Mouse (Mus musculus) gonadal fat pad, adult 2 months (tissue): ENCODE results near the gene Psmg4. TPM values are rescaled to one million over a fixed set of nuclear protein-coding genes. Genes with fewer than 3 reads are reported as not detected.

Experiments
- DNase-seq: peaks from one replicate; pipeline ENCODE4 v3.0.0-alpha.2; 2012; ENCODE audit warnings: low read depth
- polyA plus RNA-seq: library from polyadenylated mRNA; depleted of rRNA; stranded (reverse); fragments of >200 nt; gene quantifications from 2 replicates; pipeline ENCODE4 v1.2.3, GENCODE M21; 2012; rRNA removed

Gene Psmg4
- polyA plus RNA-seq: 85.1 and 95.6 TPM in 2 replicates

DNA sequence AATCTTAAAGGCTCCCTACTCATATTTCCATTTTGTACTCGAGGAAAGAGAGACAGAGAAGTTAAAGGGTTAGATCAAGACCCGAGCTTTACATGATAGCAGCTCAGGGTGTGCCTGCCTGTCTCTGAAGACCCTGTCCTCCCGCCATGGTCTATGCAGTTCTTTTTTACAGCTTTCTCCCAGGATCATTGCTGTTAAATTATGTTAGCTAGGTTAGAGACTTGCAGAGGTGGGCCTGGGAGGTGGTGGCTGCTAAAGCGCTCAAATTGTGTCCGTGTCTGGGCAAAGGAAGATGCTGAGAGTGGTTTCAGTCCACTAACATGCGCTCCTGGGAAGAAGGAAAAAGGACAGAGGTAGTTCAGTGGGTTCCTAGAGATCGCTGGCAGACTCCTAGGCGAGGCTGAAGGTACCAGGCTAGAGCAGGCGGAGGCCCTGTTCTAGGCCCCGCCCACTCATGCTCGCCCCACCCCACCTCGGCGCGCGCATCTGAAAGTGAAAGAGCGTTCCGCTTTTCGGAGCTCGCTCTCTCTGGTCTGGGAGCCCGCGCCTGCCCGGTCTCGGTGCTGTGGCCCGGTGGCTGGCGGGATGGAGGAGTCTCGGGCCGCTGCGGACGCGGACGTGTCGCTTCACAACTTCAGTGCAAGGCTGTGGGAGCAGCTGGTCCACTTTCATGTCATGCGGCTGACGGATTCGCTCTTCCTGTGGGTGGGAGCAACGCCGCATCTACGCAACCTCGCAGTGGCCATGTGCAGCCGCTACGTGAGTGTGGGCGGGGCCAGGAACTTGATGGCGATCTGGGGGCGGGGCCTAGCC, at the start of gene Psmg4:
Gene Psmg4, plus strand, starts transcription at position 474 of the 813 bp plus-strand sequence.
- DNase-seq: no peak

DNA sequence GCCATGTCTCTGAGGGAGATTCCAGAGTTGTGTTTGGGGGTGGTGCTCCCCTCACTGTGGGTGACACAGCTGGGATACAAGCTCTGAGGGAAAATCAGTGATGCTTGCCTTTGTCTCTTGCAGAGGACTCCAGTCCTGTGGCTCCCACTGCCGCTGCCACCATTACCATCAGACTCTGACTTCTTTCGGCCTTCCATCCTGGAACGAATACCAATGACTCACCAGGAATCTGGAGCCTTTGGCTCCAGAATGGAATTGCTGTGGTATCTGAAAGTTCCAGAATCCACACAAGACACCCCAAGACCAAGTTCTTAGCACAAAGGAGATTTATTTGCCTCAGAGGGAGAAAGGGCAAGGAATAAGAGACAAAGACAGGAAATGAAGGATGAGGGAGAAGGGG, 49.7 kb upstream of the Psmg4 start:
- no peak for DNase-seq

DNA sequence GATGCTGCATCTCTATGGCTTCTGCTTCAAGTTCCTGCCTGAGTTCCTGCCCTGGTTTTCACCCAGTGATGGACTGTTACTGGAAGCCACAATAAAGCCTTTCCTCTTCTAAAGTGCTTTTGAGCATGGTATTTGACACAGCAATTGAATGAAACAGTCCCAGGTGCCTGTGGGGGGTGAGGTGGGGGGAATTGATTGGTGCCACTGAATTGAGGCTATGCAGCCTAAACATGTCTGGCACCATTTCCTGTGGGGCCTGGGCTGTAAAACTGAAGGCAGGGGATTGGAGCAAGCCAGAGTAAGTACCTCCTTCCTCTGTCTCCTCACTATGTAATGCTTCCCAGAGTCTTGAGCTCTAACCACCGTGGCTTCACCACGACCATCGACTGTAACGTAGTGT, 48.1 kb upstream of the Psmg4 start:
- DNase-seq: no peak

DNA sequence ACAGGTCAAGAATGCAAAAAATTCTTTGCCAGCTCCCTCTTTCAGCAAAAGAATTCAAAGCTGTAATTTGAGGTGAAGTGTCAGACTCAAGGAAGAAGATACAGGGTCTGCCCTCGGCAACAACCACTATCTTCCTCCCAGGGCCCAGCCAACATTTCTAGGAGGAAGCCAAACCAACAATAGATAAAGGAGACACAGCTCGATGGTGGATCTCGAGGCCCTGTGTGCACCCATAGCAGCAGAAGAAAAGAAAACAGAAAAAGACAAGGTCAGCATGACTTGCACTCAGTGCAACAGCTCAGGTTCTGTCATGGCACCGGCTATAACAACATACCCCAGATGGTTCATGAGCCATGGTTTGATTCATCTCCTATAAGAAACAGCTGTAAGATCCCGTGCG, 46.3 kb upstream of the Psmg4 start:
- DNase-seq: no peak

DNA sequence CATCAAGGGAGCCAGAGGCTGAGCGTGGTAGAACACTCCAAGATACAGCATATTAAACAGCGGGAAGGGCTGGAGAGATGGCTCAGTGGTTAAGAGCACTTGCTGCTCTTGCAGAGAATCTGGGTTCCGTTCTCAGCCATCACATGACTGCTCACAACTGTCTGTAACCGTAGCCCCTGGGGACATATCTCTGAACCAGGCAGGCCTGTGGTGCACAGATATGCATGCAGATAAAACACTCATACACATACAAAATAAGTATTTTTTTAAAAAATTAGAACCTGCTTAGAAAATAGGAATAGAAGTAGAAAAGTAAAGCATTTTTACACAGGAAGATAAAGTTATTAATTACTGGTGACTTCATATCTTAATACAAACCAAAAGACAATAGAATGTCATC, 43.9 kb upstream of the Psmg4 start:
- DNase-seq: no peak

DNA sequence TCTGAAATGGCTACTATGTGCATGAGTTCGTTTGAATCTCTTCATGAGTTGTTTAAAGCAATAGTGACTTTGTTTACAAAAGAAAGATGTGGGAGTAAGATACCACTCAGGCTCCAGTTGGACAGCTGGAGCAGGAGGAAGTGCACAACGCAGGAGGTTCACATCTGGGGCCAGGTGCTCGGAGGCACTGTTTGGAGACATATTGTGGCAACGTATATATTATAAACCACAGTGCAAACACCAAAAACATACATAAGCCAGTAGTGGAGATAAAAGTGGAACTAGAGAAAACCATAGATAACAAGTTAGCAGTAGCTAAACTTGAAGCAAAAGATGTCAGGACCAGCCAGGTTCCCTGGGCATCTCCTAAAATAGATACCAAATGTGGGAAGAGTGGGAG, 43.4 kb upstream of the Psmg4 start:
- no peak for DNase-seq

DNA sequence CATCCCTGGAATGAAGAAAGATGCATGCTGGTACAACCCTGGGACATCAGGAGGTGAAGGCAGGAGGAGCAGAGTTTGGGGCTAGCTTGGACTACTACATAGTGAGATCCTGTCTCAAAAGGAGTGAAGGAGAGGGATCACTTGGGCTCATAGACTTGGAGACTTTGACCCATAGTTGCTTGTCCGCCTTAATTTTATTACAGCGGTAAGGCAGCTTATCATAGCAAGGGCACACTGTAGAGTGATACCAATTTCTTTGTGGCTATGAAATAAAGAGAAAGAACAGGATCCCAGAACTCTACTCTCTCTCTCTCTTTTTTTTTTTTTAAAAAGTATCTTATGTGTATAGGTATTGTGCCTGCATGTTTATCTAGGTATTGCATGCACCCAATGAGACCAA, 42.2 kb upstream of the Psmg4 start:
- no peak for DNase-seq

DNA sequence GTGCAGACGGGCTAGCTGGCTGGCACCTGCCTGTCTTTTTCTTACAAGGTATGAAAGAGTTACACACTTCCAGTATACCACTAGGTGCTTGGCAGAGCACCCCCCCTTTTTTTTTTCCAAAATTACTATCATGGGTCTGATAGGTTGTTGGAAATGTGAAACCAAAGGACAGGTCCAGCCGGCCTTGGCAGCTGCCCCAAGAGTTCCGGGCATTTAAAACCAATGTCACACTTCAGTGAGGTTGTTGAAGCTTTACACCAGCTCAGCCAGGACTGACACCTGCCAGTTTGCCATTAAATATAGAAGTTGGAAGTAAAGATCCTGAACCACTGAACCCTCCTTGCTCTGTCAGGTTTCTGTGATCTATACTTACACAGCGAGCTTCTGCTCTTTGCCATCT, 37.1 kb upstream of the Psmg4 start:
- no peak for DNase-seq

DNA sequence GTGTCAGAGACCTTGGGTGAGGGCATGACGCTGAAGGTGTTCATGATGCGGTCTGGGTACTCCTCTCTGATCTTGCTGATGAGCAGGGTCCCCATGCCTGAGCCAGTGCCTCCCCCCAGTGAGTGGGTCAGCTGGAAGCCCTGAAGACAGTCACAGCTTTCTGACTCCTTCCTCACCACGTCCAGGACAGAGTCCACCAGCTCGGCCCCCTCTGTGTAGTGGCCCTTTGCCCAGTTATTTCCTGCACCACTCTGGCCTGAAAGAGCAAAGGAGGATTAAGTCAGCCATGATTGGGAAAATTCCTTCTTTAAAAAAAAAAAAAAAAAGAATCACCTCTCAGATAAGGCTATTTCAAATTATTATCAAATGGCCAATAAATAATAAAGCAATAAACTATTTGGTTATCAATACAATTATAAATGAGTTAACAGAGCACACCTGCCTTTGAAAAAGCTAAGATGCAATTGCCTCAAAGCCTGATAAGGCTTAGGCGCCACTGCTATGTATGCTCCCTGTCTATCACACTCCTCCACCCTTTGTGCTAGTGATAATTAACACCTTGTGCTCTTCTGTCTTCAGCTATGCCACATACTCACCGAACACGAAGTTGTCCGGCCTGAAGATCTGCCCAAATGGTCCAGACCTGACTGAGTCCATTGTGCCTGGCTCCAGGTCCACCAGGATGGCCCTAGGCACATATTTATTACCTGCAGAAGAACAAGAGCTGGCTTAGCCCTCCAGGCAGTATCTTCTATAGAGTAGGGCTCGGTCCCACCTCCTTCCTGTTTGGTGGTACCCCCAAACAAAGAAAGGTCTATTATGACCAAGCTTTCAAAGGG, 34.3 kb upstream of the Psmg4 start:
- no peak for DNase-seq

DNA sequence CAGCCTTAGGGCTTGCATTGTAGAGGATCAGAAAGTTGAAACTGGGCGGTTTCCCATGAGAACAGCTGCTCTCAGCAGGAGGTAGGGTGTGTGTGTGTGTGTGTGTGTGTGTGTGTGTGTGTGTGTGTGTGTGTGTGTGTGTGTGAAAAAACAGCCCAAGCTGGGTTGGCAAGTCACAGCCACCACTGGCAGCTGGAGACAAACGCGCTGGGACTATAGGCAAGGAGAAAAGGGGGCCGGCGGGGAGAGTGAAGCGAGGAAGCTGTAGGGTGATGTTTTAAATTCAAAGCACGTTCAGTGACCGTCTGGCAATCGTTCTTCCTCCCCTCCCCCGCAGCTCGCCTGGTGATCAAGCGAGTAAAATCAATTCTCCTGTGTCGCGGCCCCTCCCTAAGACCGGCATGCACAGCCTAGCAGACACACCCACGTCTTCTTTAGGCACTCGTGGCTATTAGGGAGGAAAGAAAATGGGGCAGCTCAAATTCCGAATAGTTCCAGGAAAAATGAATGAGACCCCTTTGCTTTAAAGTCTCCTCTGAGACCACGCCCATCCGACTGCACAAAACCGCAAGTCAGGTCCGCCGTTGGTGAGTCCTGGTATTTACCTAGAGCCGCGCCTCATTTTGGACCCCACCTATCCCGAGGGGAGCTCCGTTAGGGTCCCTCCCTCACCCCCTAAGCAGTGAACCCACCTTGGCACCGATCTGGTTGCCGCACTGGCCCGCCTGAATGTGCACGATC, 33.1 kb upstream of the Psmg4 start:
- DNase-seq: no peak

DNA sequence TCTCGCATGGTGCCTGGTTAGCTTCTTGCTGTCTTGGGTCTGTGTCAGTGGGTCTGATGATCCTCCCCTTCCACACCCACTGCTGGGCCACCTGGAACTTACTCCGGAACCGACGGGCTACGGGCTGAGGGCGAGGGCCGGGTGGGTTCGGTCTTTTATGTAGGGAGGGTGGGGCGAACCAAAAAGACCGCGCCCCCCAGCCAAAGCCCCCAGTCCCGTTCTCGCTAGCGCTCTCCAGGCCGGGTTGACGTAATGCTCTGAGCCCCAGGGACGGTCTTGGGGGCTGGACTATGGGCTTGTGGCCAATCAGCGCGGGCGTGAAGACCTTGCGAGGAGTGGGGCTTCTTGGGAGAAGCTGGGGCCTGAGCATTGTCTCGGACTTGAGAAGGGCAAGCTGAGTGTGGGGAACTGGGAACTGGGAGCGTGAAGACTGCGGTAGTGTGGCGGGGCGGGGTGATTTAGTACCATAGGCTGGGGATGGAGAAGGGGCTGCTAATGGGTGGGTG, 32.5 kb upstream of the Psmg4 start, which contains the start of gene Tubb2b:
Gene Tubb2b, minus strand, starts transcription at position 241 of the 506 bp plus-strand sequence.
- DNase-seq: no peak

DNA sequence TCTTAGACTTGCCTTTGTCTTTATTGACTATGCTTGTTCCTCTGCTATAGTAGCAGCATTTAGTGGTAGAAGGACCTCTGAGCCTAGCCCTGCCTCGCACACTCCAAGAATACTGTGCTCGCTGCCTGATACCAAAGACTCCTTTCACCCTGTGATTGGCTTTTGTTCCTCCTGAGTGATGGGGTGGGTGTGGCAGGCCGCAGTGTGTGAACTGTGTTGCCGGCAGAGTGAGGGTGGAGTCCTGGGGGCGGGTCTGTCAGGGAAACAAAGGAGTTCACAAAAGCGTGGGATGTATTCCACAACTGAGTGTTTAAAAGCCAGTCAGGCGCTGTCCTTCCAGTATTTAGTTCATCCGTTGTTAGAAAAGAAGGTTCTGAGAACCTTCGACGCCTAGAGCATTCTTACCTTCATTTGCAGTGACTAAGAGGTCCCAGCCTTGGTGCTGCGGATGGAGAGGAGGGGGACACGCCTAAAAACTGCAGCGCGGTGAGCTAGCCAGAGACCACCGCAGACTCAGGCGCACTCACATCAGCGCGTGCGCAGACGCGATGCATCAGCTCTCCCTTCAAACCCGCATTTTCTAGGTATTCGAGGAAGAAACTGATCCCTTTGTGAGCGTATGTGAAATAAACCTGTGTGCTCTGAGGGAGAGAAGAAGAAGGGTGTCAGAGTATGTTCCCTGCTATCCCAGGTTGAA, 31.6 kb upstream of the Psmg4 start:
- DNase-seq: no peak

DNA sequence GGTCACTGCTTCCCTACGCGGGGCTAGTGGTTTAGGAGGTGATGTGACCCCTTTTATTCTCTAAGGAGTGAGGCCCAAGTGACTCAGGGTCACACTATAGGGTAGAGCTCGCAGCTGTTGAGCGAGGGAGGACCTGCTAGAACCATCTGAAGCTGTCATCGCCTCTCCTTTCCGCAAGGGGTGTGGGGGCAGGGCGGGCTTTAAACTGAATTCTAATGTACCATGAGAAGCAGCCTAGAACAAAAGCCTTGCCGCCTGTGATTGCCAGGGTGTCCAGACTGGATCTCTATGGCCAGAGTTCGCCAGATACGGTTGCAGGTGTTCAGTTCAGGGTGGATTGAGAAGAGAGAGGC, 31.1 kb upstream of the Psmg4 start:
- no peak for DNase-seq

DNA sequence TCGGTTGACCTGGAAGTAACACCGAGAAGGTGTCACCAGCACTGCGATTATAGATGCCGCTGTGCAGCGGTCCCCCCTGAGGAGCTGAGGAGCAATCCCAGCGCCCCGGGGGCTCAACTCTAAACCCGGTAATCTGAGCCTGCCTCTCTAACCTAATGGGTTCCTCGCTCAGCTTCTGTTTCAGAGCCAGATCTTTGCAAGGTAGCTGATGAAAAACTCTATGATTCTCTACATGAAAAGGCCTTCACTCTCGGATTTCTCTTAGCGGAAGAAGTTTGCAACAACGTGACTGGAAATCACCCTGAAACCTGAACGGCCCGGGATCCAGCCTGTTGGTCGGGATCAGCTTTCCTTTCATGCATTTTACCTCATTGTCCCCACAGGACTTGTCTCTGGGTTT, 30.5 kb upstream of the Psmg4 start:
- DNase-seq: no peak

DNA sequence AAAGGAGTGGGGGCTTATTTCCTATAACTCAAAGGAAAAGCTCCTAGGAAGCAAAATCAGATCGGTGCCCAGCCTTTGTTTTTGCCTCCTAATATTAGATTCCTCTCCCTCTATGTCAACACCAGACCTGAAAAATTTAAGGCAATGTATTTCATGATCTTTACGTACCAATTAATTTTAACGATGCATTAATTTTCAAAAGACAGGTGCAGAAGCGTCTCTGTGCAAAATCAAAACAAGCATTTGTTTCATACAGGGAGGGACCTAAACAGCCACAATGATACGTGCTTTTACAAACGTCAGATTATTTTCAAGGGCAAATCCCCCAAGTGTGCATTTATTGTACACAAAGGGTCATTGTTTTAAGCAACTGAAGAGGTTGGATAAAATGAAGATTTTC, 29.9 kb upstream of the Psmg4 start:
- no peak for DNase-seq

DNA sequence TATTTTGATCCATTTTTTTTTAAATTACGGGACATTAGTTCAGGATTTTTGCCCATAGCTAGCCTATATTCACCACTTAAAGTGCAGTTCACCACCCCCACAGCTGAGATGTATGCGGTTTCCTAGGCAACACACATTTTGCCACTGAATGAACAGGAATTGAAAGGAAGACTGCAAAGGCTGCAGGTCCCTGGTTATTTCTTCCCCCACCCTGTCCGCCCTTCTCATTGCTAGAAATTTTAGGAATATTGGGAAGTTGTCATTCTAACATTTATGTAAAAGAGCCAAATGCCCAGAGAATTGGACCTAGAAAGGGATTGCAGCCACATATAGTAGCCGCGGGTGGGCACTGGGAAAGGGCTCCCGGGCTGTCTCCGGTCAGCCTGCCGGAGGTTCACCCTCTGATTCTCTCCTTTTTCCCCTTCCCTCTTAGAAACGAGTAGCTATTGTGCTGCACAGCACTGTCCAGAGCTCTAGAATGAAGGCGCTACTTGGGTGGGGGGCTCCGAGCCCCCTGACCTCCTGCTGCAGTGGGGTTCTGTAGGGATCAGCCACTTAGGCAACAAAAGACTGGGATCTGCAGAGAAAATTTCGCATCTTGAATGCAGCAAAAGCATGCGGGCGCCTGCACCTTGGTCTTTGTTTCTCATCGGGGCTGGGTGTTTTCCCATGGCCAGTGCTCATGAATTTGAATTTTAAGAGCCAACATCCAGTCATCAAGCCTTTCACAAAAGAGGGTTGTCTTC, 29.3 kb upstream of the Psmg4 start:
- no peak for DNase-seq

DNA sequence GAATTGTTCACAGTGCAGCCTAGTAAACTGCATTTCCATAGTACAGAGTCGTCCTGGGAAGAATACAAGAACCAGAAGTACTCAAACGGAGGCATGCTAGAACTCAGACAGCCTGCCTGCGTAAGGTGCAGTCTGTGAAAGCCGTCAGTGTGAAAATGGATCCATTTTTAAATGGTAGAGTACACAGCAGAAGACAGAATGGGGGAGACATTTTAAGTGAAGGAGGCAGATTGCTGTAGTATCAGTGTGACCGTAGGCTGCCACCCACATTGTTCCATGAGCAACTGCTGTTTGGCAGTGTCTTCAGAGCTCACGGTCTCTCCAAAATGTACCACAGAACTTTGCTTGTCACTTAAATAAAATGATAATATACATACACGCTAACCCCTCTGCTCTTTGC, 28.5 kb upstream of the Psmg4 start:
- DNase-seq: no peak

DNA sequence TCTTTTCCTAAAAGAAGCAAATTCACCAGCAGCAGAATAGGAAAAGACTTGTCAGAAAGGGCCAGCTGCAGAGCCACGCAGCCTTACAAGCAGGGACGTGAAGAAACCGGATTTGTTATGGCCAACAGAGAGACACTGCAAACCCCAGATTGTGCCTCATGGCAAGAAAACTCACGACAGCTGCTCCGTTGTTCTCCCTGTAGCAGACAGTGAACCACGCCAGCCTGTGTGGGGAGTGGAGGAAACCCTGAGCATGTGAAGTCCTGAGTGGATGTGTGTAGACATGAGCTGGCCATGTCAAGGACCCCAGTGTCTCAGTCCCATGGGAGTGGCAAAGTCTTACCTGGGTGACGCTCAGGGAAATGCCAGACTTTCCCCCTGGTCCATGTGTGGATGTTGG, 26.2 kb upstream of the Psmg4 start:
- no peak for DNase-seq

DNA sequence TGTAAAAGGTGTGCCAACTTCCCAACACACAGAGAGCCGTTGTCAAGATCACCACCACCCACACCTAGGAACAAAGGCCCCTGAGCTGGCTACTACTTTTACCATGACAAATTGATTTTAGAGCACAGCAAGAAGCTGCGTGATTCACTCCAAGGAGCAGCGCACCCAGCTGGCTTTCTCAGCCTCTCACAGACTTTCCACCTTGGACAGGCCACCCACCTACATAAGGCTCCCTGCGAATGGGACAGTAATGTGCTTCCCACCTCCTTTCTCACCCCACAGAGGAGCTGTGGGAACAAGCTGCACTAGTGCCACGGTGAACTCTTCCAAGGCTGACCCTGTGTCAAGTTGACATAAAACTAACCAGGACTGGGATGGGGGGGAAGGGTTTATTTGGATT, 19.4 kb upstream of the Psmg4 start:
- no peak for DNase-seq

DNA sequence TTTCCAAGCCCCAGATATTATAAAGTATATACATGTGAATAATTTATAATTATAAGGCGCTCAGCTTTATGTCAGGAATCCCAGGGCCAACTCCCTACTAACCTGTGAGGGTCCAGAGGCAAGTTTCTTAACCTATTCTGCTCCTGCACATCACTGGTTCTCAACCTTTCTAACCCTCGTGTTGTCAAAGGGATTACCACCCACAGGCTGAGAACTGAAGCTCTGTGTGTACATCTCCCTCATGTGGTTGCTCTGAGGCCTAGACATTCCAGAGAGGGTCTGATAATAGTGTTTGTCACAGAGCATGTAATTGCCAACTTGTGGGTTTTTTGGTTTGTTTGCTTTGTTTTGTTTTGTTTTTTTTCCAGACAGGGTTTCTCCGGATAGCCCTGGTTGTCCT, 15.8 kb upstream of the Psmg4 start:
- no peak for DNase-seq

DNA sequence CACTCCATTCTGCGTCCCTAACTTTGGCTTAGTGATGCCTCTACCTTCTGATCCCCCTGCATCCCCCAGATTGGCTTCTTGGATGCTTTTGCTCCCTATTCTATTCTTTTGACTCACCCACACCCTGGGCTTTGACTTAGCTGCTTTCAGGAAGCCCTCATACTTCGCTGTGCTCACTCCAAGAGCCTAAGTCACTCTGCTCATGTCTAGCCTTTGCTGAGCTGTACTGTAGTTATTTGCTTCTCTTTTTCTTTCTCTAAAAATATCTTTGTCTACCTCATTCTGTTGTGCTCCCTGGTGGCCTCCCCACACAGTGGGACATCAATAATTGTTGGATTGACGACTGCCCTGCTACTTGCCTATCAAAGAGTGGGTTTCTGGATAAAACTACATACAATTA, 14.6 kb upstream of the Psmg4 start:
- no peak for DNase-seq
